Mouse (Mus musculus): ENCODE measurements around the gene Nisch.

GRCm38 (mm10) chr14:31212499-31212898, 4.2 kb downstream of the Nisch start:
- TF ChIP-seq POLR2A (IDR thresholded peaks at IDR 0.05; ENCODE audit: low read depth, low read length) (no peak), CTCF (IDR thresholded peaks at IDR 0.05; ENCODE audit: extremely low read depth, insufficient read depth, insufficient read length, insufficient replicate concordance) (no peak)
